Mouse (Mus musculus): Measurements from ENCODE around the gene Bend6. TPM values are rescaled to one million over a fixed set of nuclear protein-coding genes. Genes with fewer than 3 reads are reported as not detected.

Bend6 gene
- 100 to 1,000 TPM; 142 to 143 TPM for total RNA-seq (2021)
- long read RNA-seq, experiment 1, transcript Bend6-201 (7 exons, 2,487 nt): major isoform, 346 of 390 reads
- long read RNA-seq, experiment 1, transcript Bend6-202 (6 exons, 2,231 nt): minor isoform, 5 of 390 reads
- long read RNA-seq, experiment 1, partial matches to known transcripts: 9 of 390 reads
- long read RNA-seq, experiment 1, other reads (novel, unspliced or antisense): 30 of 390 reads
- long read RNA-seq, experiment 2, transcript Bend6-201 (7 exons, 2,487 nt): major isoform, 243 of 284 reads
- long read RNA-seq, experiment 2, partial matches to known transcripts: 8 of 284 reads
- long read RNA-seq, experiment 2, other reads (novel, unspliced or antisense): 29 of 284 reads

GRCm38 (mm10) chr1:33907421-33908190 lies at the start of gene Bend6:
Gene Bend6, minus strand, starts transcription at chr1:33907816.
- DNase-seq (ENCODE audit: low spot score in 2 of 2): peak; percentile 67 to 84

- DNase-seq (ENCODE audit: low spot score in 2 of 2): no peak
Observed at GRCm38 (mm10) chr1:33955626-33956025, 48.0 kb upstream of the Bend6 start.

GRCm38 (mm10) chr1:33948511-33948910 lies 40.9 kb upstream of the Bend6 start:
- DNase-seq (ENCODE audit: low spot score in 2 of 2): no peak

DNA sequence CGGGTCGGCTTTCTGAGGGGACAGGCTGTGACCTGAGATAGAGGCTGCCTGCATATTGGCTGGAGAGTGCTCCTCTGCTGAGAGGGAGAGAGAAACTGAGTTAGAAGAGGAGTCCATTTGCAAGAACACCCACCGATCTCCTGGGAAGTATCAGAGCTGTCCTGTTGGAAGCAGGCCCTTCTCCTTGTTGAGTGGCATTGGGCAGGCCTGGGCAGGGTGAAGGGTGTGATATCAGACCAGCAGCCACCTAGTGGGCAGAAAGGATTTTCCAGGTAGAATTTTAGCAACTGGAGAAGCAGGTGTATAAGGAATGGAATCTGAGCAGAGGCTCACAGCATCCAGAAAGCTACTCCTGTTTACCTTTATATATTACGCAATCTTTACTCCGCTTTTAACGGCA lies 40.2 kb upstream of the Bend6 start:
- DNase-seq (ENCODE audit: low spot score in 2 of 2): no peak

GRCm38 (mm10) chr1:33946601-33947395 lies 39.2 kb upstream of the Bend6 start:
- DNase-seq (ENCODE audit: low spot score in 2 of 2): peak; percentile 63 to 78

DNA sequence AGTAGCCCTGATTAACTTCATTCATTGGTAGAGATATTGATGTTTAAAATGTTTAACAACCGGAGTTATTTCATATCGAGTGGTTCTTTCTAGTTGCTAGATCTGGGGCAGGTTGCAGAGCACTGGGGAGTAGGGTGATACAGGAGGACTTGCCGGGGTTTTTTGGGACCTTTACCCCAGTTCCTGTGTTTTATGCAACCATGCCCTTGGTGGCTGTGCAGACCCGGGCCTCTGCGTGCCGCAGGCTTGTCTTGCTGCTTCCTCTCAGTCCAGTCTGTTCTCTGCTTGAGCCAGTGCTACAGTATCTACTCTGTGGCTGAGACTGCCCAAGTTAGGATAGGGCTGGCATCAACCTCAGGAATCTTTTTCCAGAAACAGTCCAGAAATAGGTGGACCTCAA lies 38.1 kb upstream of the Bend6 start:
- DNase-seq (ENCODE audit: low spot score in 2 of 2): no peak

DNA sequence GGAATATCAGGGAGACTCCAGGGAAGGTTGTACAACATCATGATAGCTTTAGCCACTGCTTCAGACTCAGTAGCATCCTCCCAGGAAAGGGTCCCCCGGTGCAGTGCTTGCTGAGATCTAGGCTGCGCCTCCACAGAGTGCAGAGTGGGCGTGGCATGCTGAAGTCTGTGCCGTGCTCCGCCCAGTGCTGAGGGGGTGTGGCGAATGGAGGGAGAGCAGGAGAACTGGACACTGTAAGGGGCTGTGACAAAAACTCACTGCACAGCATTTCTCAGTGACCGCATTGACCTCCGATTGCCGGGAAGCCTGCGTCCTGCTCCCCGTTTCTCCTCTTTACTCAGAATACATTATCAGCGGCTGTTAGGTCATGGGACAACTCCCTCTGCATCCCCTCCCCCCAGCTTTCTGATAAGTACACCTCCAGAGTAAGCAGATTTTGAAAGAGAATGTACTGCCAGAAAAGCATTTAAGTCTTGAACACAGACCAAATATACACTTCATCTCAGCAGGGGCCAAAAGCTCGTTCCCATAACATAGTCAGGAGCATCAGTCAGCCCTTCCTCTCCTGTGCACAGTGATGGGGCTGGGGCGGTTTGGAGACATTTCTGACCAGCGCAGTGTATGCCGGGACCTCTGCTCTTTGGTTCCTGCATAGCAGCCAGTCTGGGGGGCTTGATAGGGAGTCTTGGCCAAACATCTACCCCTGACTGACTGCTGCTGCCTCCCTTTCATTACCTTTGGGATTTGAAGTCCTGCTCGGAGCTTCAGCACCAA lies 37.5 kb upstream of the Bend6 start:
- peak in 1 of 2 experiments; percentile 26 for DNase-seq (ENCODE audit: low spot score in 2 of 2)

DNA sequence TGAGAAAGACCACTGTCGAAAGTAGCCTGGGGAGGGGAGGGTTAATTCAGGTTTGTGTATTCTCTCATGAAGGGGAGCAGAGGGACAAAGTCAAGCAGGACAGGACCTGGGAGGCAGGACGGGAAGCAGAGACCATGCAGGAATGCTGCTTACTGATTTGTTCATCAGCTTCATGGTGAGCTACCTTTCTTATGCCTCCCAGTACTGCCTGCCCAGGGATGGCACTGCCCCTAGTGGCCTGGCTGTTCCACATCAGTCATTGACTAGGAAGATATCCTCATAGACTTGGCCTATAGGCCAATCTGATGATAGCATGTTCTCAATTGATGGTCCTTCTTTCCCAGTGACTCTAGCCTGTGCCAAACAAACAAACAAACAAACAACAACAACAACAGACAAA lies 36.3 kb upstream of the Bend6 start:
- no peak for DNase-seq (ENCODE audit: low spot score in 2 of 2)

DNA sequence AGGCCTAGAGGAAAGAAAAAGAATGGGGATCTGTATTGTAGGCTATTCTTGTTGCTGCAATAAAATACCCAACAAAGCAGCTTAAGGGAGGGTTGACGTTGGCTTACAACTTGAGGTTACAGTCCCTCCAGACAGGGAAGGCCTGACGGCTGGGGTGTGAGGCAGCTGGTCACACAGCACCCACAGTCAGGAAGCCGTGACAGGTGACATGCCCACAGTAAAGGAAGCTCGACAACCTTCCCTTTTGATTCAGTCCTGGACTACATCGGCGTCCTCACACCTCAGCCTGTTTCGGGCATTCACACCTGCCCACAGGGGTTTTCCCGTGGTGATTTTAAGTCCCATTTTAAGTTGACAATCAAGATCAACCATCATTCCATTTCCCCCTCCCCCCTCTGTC lies 35.0 kb upstream of the Bend6 start:
- no peak for DNase-seq (ENCODE audit: low spot score in 2 of 2)

GRCm38 (mm10) chr1:33940364-33940928 lies 32.8 kb upstream of the Bend6 start:
- DNase-seq (ENCODE audit: low spot score in 2 of 2): no peak

DNA sequence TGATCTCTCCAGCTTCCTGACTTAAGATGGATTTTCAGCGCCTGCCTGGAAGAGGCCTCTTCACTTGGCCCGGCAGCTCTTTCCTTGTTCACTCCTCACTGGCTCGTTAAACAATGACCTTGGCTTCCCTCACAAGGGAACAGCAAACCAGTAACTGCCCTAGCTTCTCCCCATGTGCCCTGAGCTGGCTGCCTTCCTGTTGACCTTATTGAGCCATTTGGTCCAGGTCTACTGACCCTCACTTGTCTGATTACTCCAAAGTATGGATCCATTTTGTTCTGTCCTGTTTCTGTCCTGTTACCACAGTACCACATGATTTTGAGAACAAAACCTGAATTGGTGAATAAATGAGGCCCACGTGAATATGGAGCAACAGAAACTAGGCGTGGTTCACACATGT lies 32.2 kb upstream of the Bend6 start:
- DNase-seq (ENCODE audit: low spot score in 2 of 2): no peak

DNA sequence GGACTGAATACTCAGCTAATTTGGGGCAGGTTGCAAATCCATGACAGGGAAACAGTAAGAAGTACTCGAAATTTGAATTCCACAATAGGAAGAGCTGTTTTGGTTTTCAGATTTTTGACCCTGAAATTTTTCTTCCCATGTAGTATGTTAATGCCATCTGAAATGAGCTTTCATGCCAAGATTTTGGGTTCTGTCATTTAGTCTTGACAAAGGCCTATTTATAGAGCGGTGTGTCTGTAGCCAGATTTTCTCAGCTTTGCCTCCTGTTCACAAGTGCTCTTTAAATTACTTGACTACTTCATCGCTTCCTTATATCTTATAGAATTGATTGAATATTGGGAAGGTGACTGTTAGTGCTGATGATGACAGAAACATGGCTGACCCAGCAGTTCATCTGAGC lies 28.3 kb upstream of the Bend6 start:
- DNase-seq (ENCODE audit: low spot score in 2 of 2): no peak

GRCm38 (mm10) chr1:33932845-33933499 lies 25.4 kb upstream of the Bend6 start:
- DNase-seq (ENCODE audit: low spot score in 2 of 2): peak in 1 of 2 experiments; percentile 50

DNA sequence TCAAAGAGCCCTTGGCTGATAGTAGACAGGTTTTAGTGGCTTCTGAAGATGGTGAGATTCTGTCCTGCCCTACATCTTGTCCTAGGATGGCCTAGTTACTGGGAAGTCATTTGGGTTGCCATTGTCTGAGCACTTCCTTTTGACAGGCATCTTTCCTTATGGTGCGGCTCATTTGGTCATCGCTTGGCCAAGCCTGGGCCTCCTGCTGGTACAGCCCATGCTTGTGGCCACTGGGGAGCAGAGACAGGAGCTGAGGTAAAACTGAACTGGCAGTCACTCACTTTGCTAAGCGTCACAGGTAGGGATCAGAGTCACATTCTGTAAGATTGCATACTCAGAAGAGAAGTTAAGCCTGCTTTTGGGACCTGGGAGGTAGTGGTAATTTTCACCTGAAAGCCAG lies 24.6 kb upstream of the Bend6 start:
- DNase-seq (ENCODE audit: low spot score in 2 of 2): no peak

- DNase-seq (ENCODE audit: low spot score in 2 of 2): no peak
Observed at GRCm38 (mm10) chr1:33931791-33932190, 24.2 kb upstream of the Bend6 start.

DNA sequence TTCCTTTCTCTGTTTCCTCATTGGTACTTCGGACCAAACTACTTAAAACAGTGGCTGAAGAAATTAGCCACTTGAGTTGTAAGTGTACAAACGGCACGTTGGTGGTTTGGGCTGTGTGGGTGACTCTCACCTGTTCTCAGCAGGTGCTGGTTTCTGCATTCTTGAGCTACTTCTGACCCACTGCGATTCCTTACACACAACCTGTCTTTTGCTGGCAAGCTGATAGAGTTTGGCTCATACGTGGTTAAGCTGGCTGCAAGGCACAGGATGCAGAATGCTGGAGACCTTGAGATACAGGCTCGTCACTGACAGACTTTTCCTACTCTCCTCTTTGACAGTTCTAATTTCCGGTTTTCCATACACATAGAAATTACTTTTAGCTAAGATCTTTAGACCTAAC lies 19.9 kb upstream of the Bend6 start:
- DNase-seq (ENCODE audit: low spot score in 2 of 2): no peak

DNA sequence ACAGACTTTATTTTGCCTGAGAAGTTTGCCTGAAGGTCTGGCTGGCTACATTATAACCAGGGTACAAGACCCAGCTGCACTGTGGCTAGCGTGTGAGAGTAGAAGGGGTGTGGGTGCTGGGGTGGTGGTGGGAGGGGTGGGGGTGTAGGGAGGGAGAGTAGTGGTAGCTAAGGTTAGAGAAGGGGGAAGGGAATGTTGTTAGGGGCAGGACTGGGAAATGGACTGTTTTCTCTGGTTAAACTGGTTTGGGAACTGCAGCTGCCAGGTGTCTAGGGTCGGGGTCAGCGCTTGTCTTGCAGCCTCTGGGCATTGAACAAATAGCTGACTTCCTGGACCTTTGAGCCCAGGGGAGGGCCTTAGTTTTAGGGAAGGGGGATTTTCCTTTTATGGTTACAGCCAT lies 17.7 kb upstream of the Bend6 start:
- no peak for DNase-seq (ENCODE audit: low spot score in 2 of 2)

GRCm38 (mm10) chr1:33922975-33923374 lies 15.4 kb upstream of the Bend6 start:
- no peak for DNase-seq (ENCODE audit: low spot score in 2 of 2)

- DNase-seq (ENCODE audit: low spot score in 2 of 2): no peak
Observed at GRCm38 (mm10) chr1:33916554-33916953, 8.9 kb upstream of the Bend6 start.

DNA sequence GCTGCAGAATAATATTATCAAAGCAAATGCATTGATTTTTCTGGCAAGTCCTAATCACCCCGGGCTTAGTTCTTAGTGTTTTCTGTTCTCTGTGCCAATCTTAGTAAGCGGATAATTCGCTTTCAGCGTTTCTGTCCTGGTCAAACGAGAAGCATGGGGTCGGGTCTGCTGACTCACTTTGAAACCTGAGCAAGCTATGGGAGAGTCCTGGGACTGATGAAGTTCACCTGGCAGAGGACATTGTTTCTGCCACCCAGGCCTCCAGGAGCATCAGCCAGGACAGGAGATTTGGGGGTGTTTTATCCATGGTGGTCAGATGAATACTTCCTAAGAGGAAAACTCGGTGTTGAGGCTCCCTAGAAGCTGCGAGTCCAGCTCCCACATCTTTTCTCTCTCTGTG lies 4.0 kb upstream of the Bend6 start:
- no peak for DNase-seq (ENCODE audit: low spot score in 2 of 2)
